Mouse (Mus musculus): ENCODE measurements at regions not wholly inside any gene's neighbourhood (a gene's known extent, or its start where the extent isn't known, plus 50 kb on each side); places are given as distances from the start of the nearest gene placed in this dataset.

DNA sequence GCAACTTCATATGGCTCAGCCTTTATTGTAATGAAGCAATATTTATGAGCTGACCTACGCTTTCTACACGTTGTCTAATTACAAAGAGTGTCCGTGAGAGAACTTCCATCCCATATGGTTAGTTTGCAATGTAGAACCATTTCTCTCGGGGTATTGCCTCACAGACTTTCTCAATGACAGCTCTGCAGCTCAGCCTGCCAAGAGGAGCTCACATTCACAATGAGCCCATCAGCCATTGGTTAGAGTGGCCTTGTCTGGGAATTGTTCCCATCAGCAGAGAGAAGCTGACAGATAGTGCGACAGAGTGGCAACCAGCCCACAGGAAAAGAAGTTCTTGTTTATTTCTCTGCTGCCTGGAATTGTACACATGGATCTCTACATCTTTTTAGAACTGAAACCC is 409.7 kb downstream of the Zfp704 start:
- DNase-seq (ENCODE audit: low spot score in 2 of 2): no peak

DNA sequence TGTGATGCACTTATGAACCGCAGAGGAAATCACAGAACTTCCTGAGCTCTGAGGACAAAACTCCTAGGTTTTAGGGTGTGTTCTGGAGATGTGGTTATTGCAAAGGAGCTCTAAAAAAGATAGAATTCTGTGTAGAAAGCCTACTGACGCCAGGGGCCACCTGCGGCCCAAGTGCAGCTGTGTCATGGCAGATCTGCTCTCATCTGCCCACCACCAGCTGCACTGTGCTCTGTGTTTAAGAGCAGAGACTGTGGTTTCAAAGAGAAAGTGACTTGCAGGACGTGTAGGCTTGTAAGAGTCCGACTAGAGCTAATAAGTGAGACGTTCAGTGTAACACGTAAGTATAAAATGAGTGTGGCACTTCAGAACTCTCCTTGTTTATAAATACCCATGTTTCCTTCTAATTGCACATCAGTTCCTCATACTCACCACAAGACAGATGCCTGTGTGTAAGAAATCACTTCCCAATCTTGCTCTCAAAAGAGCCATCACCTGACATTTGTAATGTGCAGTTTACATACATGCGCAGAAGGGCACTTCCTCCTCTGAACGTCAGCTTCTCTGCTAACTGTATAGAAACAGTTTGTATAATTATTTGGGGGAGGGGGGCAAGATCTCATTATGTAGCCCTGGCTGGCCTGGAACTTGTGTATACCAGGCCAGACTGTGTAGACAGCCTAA is 411.1 kb downstream of the Zfp704 start:
- no peak for DNase-seq (ENCODE audit: low spot score in 2 of 2)

DNA sequence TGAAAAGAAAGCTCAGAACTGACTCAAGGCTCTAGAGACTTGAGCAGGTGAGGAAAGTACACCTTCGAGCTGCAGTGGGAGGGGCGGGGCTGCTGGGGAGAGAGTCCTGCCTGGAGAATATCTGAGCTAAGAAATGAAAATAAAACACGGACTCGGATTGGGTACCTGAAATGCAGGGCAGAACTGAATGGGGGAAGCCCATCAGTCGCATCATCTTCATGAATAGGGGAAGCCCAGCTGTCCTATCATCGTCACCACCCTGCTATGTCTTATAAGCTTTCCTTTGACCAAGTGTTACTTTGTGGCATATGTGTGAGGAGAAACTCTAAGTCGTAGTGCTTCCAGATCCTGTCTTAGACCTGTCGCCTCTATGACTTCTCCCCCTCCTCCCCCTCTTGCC is 414.1 kb downstream of the Zfp704 start:
- no peak for DNase-seq (ENCODE audit: low spot score in 2 of 2)

DNA sequence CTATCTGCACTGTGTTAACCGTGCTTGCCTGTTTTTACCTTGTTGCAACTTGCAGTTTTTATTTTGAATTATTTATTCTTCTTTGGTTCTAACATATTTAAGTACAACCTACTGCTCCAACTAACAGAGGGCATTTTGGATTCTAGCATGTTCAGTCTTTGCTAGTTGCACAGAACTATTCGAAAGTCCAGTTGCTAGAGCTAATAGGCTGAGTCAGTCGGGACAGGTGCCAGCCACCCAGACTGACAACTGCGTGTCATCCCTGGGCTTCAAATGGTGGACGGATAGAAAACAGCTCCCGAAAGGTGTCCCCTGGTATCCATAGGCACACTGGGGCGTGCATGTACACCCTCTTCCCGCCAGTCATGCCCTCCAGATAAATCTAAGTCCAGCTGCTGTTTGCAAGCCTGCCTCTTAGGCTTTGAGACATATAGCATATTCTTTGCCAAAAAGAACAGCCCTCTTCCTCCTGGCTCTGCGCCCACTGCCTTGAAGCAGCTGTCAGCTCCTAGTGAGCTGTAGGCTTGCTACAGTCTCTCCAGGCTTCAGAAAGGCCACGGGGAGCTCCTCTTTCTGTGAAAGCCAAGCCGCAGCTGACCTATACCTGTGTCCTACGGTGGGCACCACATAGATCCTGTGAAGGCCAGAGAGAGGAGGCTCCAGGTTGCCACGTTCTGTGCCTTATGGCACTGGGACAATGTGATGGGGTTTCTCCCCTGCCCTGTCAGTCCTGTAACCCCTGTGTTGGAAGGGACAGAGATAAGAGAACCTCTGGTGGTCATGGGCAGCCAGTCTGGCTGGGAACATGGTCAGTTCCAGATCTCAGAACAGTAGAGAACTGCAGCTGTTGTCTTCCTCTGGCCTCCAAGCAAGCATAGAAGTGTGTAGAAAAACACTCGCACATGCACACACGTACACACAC is 420.3 kb downstream of the Zfp704 start:
- peak in 1 of 2 experiments; percentile 59 for DNase-seq (ENCODE audit: low spot score in 2 of 2)

DNA sequence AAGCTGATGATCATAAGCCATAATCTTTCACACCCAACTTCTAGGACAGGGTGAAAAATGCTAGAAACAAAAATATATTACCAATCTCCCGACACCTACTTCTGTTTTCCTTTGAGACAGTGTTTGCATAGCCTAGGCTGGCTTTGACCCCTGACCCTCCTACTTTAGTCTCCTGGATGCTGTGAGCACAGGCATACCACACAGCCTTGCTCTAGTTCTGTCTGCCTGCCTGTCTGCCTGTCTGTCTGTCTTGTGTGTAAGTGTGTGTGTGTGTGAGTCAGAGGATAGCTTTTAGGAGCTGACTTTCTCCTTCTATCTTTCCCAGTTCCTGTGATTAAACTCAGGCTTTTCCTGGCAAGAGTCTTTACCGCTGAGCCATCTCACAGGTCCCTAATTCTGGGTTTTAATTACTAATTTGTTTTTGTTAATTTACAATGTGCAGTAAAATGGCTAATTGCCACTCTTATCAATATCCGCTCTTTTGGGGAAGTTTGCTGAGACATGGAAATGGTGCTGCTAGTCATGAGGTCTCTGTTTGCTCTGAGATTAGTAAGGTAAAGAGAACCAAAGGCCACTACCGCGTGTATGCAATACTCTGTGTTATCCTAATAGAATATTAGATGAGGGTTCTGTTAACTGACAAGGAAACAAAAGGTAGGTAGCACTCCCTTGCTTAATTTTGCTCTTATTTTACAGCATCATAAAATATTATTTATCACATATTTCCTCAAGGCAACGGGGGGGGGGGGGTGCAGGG is 423.3 kb downstream of the Zfp704 start:
- no peak for DNase-seq (ENCODE audit: low spot score in 2 of 2)

DNA sequence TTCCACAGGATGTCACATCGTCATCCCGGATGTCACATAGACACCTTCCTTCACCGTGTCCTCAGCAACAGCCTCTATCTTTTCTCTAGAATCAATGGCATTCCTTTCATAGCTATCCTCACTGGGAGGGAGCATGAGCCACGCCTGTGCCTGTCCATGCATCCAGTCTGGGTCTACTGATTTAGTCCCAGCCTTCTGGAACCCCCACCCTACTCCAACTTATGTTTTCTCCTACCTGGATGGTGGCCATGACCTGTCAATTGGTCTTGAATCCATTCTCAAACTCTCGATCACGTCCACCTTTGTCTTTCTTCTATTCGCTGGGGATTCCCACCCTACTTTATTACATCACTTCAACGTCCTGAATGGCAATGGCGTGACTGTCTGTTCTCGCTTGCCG is 428.3 kb downstream of the Zfp704 start:
- no peak for DNase-seq (ENCODE audit: low spot score in 2 of 2)

DNA sequence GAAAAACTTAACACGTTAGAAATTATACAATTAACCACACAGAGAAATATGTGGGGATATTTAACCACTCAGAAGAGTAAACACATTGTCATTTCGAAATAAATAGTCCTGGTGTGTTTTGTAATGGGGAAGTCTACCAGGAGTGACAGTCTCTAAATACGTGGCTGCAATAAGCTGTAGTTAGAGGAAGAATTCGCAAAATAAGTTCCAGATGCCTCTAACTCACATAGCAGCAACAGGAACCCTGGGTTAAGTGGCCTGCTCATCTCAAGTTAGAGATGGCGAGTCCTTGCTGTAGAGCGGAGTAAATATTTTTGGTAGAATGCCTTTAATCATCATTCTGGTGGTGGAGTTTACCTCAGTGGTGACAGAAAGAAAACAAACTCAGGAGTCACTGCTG is 430.2 kb downstream of the Zfp704 start:
- DNase-seq (ENCODE audit: low spot score in 2 of 2): no peak

DNA sequence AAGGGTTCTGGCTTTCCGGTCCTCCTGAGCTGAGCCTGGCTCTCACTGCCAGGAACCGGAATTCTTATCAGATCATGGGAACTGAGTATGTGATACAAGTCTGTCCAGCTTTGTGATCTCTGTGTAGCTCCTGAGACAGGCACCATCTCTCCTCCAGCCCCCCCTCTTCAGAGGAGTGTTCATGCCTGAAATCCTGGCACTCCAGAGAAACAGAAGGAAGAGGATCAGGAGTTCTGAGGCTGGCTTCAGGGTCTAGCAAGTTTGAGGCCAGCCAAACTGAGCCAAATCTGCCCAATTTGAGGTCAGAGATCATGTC is 435.4 kb downstream of the Zfp704 start:
- no peak for DNase-seq (ENCODE audit: low spot score in 2 of 2)

DNA sequence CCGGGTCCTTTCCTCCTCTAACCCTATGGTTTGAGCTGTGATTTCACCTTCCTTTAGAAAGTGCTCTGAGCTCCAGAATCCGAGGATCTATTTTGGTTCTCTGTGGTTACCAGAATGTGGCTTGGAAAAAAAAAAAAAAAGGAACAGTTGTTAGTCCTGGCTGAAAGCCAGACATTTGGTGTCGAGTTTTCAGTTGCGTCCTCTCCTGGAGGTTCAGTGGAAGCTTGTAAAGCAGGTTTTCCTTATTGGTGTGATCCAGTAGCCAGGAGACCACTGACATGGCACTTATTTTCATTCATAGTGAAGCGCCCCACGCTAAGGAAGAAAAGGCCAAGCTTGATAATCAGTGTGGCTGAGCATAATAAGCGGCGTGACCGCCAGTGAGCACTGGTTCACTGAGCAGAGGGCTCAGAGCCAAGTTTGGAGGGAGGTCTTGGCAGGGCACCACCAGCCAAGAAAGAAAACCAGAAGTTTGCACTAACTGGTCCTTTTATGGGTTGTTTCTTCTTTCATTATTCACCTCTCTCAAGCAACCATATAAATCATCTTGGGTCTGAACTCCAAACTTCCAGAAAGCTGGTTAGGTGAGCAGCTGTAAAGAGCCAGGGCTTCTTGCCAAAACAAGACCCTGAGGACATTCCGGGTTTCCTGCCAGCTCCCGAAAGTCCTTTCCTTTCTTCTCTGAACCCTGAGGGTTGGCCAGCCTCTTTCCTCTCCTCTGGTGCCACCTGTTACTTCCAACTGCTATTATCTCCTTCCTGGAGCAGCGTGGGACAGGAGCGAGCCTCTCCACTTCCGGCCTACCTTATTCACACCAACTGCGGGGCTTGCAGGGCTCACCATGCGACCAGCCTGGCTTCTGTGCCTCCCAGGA is 436.0 kb downstream of the Zfp704 start:
- peak in 1 of 2 experiments; percentile 60 for DNase-seq (ENCODE audit: low spot score in 2 of 2)

DNA sequence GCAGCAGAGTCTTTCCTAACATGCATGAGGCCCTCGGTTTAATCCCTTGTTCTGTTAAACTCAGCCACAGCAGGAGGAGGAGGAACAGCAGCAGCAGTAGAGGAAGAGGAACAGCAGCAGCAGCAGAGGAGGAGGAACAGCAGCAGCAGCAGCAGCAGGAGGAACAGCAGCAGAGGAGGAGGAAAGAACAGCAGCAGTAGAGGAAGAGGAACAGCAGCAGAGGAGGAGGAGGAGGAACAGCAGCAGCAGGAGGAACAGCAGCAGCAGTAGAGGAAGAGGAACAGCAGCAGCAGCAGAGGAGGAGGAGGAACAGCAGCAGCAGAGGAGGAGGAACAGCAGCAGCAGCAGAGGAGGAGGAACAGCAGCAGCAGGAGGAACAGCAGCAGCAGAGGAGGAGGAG is 437.9 kb downstream of the Zfp704 start:
- no peak for DNase-seq (ENCODE audit: low spot score in 2 of 2)

DNA sequence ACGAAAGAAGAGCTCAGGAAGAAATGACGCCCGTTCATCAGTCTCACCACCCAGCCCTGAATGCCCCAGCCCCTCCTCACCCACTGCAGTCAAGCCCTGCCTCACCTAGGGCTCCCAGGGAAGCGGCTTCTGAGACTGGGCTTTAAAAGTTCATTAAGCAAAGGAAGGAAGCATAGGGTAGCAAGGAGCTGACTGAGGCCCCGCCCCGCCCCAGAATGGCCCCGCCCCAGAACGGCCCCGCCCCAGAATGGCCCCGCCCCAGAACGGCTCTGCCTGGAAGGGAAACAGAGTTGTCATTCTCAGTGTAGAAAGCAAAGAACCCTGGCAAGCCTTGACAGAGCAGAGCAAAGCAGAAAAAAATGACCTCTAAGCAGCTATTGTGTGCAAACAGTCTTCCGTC is 440.9 kb downstream of the Zfp704 start:
- no peak for DNase-seq (ENCODE audit: low spot score in 2 of 2)

DNA sequence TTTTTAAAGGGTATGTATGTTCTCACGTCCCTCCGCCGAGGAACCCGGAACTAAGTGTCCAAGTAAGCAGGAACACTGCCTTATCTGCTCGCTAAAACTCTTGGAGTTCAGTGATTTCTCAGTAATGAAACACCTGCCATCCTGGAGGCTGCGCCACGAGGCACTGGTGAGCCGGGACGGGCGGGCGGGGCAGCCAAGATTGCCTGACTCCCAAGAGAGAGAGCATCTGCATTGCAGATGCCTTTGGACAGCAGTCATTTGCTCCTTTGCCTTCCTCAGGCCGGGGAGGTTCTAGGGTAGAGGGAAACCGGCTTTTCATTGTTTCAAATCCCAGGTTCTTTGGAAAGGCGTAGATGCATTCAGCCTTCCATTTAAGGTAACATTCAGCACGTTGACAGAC is 450.8 kb downstream of the Zfp704 start:
- no peak for DNase-seq (ENCODE audit: low spot score in 2 of 2)

DNA sequence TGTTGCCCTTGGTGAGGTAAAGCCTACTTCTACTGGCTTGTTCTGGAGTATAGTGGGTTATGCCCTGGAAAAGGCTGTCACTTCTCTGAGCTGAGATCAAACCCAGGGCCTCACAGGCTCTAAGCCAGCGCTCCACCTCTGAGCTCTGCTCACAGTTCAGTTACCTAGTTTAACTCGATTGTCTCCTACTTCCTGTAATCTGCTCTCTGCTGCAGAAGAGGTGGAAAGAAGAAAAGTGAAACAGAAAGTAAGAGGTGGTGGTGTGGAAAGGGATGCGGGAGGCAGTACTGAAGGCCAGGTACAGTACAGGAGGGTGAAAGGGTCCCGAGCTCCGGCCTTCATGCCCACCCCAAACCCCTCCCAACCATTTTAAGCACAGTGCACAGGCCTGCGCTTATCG is 455.7 kb downstream of the Zfp704 start:
- no peak for DNase-seq (ENCODE audit: low spot score in 2 of 2)

DNA sequence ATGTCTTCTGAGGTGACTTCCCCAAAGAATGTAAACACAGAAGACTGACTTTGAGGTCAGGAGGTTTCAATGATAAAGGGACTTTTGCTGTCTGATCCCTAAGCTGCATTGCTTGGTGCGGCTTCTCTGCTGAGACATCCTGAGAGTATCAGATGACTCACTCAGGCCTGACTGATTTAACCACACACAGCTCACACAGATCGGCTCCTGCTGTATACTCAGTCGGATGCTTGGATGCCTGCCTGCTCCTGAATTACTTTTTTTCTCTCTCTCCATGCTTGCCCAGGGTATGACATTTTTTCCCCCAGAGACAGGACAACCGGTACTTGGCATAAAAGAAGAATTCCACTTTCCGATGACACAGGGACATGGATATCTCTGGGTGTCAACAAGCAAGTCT is 456.2 kb downstream of the Zfp704 start:
- no peak for DNase-seq (ENCODE audit: low spot score in 2 of 2)

DNA sequence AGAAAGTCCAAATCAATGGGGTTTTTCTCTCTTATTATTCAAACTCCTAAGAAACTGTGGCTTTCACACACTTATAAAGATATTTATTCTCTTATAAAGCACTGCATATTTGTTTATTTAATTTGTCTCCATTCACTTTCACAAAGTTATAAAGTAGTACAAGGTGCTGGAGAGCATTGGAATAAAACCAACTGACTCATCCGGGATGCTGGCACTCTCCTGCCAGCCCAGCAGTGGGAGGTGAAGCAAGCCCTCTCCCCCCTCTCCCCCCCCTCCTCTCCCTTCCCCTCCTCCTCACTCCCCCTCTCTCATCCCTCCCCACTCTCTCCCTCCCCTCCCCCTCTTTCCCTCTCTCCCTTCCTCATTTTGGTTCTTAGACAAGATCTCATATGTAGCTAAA is 457.6 kb downstream of the Zfp704 start:
- DNase-seq (ENCODE audit: low spot score in 2 of 2): no peak

DNA sequence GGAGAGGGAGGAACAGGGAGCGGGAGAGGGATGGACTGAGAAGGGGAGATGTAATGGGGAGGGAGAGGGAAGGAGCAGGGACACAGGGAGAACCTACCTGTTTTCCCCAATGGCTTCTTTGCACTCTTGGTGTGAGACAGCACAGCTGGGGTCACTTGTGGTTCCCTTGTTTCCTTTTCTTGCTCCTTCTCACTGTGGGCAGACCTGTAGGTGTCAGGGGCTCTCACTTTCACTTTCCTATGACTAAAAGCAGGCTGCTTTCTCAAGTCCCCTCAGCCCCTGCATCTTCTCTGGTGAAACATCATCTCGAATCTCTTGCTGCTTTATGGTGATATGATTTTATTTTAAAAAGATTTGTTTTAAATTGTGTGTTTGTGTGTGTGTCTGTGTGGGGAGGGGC is 458.3 kb downstream of the Zfp704 start:
- DNase-seq (ENCODE audit: low spot score in 2 of 2): no peak

DNA sequence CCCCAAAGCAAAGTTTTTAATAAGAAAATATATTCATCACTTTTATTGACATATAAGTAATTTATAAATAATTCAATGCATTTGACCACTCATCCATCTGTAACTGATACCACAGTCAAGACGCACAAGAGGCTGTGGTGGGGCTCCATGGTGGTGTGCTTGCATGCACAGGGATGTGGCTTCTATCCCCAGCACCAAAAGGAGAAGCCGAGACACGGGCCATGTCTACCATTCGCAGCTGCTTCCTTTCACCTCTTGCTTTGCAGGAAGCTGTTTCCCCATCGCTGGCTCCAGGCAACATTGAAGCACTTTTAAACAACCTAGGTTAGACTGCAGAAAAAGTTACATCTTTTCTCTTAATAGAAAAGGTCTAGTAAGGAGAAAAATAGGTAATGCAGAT is 461.3 kb downstream of the Zfp704 start:
- no peak for DNase-seq (ENCODE audit: low spot score in 2 of 2)

DNA sequence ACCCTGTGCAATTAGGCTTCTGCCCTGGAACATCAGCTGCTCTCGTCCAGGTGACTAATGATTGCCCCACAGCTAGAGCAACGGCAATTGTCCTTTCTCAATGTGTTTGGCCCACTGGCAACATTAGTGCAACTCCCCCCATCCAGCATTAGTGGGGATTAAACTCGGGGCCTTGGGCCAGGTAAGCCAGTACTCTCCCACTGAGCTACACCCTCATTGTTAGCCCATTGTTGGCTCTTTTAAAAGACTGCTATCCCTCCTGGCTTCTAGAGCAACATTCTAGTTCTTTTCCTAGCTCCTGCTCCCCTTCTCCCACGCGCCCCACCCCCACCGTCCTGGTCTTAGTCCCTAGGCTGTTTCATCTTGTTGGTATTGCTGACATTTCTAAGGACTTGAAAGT is 463.4 kb downstream of the Zfp704 start:
- no peak for DNase-seq (ENCODE audit: low spot score in 2 of 2)

DNA sequence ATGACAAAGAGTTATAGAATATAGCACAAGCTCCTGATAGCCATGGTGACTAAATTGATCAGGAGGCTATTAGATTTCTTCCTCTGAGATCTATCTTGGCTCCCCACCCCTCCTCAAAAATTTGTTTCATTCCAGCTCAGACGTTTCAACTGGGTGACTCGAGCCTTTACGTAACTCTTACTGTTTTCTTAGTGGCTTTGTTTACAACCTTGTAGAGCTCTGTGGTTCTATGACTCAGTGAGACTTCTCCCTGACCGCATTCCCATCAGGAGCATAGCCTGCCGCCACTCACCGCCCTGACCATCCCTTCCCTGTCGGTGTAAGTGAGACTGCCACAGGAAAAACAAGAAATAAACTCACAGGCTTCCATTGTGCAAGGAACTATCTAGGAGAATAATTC is 464.3 kb downstream of the Zfp704 start:
- DNase-seq (ENCODE audit: low spot score in 2 of 2): no peak

DNA sequence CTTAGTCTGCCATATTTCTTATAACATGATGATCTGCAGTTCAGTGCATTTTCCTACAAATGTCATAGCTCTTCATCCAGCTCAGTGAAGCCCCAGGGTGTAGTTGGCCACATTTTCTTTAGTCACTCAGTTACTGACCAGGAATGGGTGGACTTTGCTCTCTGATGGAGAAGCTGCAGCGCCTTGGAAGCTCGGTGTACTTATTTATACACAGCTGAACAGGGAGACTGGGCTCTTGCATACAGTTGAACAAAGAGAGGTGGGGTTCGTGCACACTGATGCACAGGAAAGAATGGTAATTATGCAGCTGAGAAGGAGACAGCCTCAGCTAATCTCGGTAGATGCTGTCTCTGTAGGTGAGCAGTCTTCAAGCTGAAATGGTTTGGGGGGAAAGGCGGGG is 468.0 kb downstream of the Zfp704 start:
- no peak for DNase-seq (ENCODE audit: low spot score in 2 of 2)
